Mouse (Mus musculus): Measurements from ENCODE around the gene Zbtb43. TPM values are rescaled to one million over a fixed set of nuclear protein-coding genes. Genes with fewer than 3 reads are reported as not detected.
A peak's percentile ranks its signal among the peaks of the same experiment; 100 is the strongest.

Zbtb43 gene
- polyA plus RNA-seq, 1 experiment from 2014 or later = 13.9 TPM

DNA sequence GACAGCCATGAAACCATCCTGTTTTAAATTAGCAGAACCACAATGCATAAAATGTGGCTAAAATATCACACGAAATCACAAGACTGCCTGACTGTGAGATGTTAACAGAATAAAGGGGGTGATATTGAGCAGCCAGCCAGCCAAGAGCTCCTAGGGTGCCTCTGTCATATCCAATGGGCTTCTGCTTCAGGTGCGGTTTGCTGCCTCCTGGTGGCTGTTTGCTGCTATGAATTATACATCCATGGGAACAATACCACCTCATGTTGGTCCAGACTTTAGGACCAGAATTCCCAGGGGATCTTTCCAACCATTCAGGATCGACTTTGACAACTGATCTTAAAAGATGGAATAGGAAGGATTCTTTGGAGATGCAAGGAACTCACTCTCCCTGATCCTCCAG lies 27.3 kb upstream of the Zbtb43 start:
- Histone ChIP-seq H3K9me3 (replicated peaks; ENCODE audit: low read length) (0 out of 2 replicates have a peak, but pooled peaks cover 3% of the 10 kb centered on the region), H3K27ac (no peak overlapping the region), H3K4me3 (replicated peaks; ENCODE audit: low read depth, low read length) (no peak overlapping the region), H3K27me3 (ENCODE audit: insufficient read depth, low read length) (no peaks in the 10 kb centered on the region), H3K36me3 (ENCODE audit: insufficient read depth, low read length) (no peaks in the 10 kb centered on the region), H3K4me2 (ENCODE audit: low read length) (no peak overlapping the region), H3K4me1 (replicated peaks; ENCODE audit: insufficient read depth, low read length) (no peaks in the 10 kb centered on the region), H3K9ac (ENCODE audit: low read depth, low read length) (no peak overlapping the region)
- peak; percentile 48; the same call in 1 of the 2 replicates for TF ChIP-seq CTCF (IDR thresholded peaks at IDR 0.05; ENCODE audit: low read depth)
- WGBS = 49% methylated on average over 3 of the region's 3 CpGs
- no peak for DNase-seq (ENCODE audit: low spot score)
- no peak for ATAC-seq (replicated peaks; ENCODE audit: low FRiP score, low read depth)

DNA sequence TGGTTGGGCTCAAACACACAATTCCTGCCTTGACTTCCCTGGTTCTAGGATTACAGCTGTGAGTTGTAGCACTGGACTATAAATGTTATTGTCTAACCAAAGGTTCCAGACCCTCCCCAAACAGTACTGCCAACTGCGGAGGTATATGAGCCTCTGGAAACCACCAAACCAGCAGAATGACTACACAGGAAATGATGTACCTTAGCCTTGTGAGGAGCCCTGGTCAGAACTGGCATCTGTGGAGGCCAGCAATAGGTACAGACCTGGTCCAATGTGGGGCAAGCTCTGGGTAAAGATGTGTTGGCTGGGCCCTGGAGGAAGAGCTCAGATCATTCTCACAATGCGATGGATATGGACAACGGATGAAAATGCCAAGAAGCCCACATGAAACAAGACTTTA lies 23.7 kb upstream of the Zbtb43 start:
- TF ChIP-seq CTCF (IDR thresholded peaks at IDR 0.05; ENCODE audit: low read depth) = no peak
- 91% methylated on average over 3 of the region's 3 CpGs for WGBS
- no peak overlapping the region for H3K4me2 ChIP-seq (ENCODE audit: low read length)
- ATAC-seq (replicated peaks; ENCODE audit: low FRiP score, low read depth) = no peak
- no peak overlapping the region for H3K27ac ChIP-seq
- no peak overlapping the region for H3K9ac ChIP-seq (ENCODE audit: low read depth, low read length)
- no peaks in the 10 kb centered on the region for H3K36me3 ChIP-seq (ENCODE audit: insufficient read depth, low read length)
- H3K9me3 ChIP-seq (replicated peaks; ENCODE audit: low read length) = no peaks in the 10 kb centered on the region
- no peaks in the 10 kb centered on the region for H3K27me3 ChIP-seq (ENCODE audit: insufficient read depth, low read length)
- H3K4me3 ChIP-seq (replicated peaks; ENCODE audit: low read depth, low read length) = no peak overlapping the region
- no peaks in the 10 kb centered on the region for H3K4me1 ChIP-seq (replicated peaks; ENCODE audit: insufficient read depth, low read length)
- DNase-seq (ENCODE audit: low spot score) = no peak

DNA sequence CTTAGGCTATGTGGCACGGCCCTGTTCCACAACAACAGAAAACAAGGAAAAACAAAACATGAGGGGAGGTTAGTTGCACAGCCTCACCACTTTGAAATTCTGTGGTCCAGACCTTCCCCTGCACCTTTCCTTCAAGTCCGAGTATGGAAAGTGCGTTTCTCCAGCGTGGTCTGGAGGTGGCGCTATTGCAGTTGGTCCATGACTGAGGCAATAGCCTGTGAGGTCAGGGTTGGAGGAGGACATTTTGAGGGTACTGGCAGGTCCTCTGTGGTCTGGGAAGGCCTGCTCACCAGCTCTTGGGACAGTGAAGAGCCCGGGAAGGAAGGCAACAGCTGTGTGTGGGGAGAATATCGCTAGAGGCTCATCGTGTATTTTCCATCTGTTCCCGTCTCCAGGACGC lies 21.2 kb upstream of the Zbtb43 start:
- no peaks in the 10 kb centered on the region for H3K9me3 ChIP-seq (replicated peaks; ENCODE audit: low read length)
- H3K4me3 ChIP-seq (replicated peaks; ENCODE audit: low read depth, low read length) = no peak overlapping the region
- DNase-seq (ENCODE audit: low spot score) (peak; percentile 38), ATAC-seq (replicated peaks; ENCODE audit: low FRiP score, low read depth) (no peak)
- H3K27me3 ChIP-seq (ENCODE audit: insufficient read depth, low read length) = no peaks in the 10 kb centered on the region
- WGBS = 59% methylated on average over 10 of the region's 10 CpGs
- H3K4me1 ChIP-seq (replicated peaks; ENCODE audit: insufficient read depth, low read length) = no peaks in the 10 kb centered on the region
- H3K9ac ChIP-seq (ENCODE audit: low read depth, low read length) = no peak overlapping the region
- H3K36me3 ChIP-seq (ENCODE audit: insufficient read depth, low read length) = no peaks in the 10 kb centered on the region
- H3K4me2 ChIP-seq (ENCODE audit: low read length) = no peak overlapping the region
- TF ChIP-seq CTCF (IDR thresholded peaks at IDR 0.05; ENCODE audit: low read depth) = peak; percentile 60
- no peak overlapping the region for H3K27ac ChIP-seq

DNA sequence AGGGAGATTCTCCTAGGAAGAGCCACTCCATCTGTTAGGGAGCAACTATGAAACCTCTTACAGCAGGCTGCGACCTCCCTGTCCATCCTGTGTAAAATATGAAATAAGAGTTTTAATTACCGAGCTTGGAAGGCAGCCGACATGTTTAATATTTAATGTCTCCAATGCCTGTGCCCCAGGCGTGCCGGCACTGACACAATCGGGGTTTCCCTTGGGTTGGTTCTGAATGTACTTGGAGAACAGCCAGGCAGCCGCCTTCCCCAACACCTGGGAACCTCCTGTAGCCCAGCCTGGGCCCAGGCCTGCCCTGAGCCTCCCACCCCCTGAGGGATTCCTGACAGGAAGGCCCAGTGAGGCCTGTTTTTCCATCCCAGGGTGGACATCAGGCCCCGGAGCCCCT lies 19.0 kb upstream of the Zbtb43 start:
- WGBS = 66% methylated on average over 8 of the region's 8 CpGs
- no peak for TF ChIP-seq CTCF (IDR thresholded peaks at IDR 0.05; ENCODE audit: low read depth)
- no peak overlapping the region for H3K4me2 ChIP-seq (ENCODE audit: low read length)
- H3K9me3 ChIP-seq (replicated peaks; ENCODE audit: low read length) = no peaks in the 10 kb centered on the region
- ATAC-seq (replicated peaks; ENCODE audit: low FRiP score, low read depth) = no peak
- peak; percentile 35 for DNase-seq (ENCODE audit: low spot score)
- no peaks in the 10 kb centered on the region for H3K4me1 ChIP-seq (replicated peaks; ENCODE audit: insufficient read depth, low read length)
- no peak overlapping the region for H3K9ac ChIP-seq (ENCODE audit: low read depth, low read length)
- H3K27me3 ChIP-seq (ENCODE audit: insufficient read depth, low read length) = no peaks in the 10 kb centered on the region
- no peak overlapping the region for H3K4me3 ChIP-seq (replicated peaks; ENCODE audit: low read depth, low read length)
- H3K36me3 ChIP-seq (ENCODE audit: insufficient read depth, low read length) = no peaks in the 10 kb centered on the region
- no peak overlapping the region for H3K27ac ChIP-seq

DNA sequence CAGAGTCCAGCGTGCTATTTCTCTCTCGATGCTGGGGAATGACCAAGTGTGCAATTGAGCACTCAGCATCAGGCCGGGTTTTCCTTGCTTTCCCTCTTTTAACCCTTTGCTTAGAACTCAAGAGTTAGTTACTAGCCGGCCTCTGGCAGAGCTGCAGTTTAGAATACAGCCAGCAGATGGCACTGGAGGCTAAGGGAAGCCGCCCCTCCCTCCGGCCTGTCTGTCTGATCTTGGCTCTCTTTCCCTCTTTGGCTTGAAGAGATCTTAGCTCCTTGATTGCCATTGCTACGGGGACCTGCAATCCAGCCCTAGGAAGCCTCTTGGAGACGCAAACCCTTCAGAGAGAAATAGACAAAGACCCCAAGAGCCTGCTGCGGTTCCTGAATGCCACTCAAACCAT lies 18.5 kb upstream of the Zbtb43 start:
- H3K9me3 ChIP-seq (replicated peaks; ENCODE audit: low read length) = no peaks in the 10 kb centered on the region
- no peak for ATAC-seq (replicated peaks; ENCODE audit: low FRiP score, low read depth)
- DNase-seq (ENCODE audit: low spot score) = peak; percentile 86
- 4% methylated on average over 9 of the region's 9 CpGs for WGBS
- no peaks in the 10 kb centered on the region for H3K36me3 ChIP-seq (ENCODE audit: insufficient read depth, low read length)
- peak; percentile 96 for TF ChIP-seq CTCF (IDR thresholded peaks at IDR 0.05; ENCODE audit: low read depth)
- H3K27ac ChIP-seq = no peak overlapping the region
- no peaks in the 10 kb centered on the region for H3K4me1 ChIP-seq (replicated peaks; ENCODE audit: insufficient read depth, low read length)
- H3K4me2 ChIP-seq (ENCODE audit: low read length) = no peak overlapping the region
- no peaks in the 10 kb centered on the region for H3K27me3 ChIP-seq (ENCODE audit: insufficient read depth, low read length)
- no peak overlapping the region for H3K9ac ChIP-seq (ENCODE audit: low read depth, low read length)
- H3K4me3 ChIP-seq (replicated peaks; ENCODE audit: low read depth, low read length) = no peak overlapping the region

DNA sequence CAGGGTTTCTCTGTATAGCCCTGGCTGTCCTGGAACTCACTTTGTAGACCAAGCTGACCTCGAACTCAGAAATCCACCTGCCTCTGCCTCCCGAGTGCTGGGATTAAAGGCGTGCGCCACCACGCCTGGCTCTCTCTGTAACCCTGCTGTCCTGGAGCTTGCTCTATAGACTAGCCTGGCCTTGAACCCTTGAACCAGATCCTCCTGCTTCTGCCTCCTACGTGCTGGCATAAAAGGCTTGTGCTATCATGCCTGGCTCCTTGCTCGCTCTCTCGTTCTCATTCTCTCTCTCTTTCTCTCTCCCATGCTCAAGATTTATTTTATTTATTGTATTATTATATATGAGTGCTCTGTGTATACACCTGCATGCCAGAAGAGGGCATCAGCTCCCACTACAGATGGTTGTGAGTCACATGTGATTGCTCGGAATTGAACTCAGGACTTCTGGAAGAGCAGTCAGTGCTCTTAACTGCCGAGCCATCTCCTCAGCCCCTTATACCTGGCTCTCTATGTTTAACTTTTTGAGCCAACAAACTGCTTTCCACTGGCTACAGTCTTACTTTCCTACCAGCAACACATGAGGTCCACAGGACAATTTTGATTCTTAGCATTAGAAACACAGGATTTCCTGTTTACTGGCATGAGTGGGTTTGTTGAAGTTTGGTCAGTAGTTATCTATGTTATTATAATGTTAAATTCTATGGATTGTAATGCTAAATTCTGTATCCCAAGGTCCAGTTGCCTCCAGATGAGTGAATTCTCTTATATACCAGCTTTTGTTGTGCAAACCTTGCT lies 9.8 kb upstream of the Zbtb43 start:
- TF ChIP-seq CTCF (IDR thresholded peaks at IDR 0.05; ENCODE audit: low read depth) = no peak
- DNase-seq (ENCODE audit: low spot score) = no peak
- H3K4me1 ChIP-seq (replicated peaks; ENCODE audit: insufficient read depth, low read length) = no peaks in the 10 kb centered on the region
- no peak overlapping the region for H3K27ac ChIP-seq
- H3K9me3 ChIP-seq (replicated peaks; ENCODE audit: low read length) = no peaks in the 10 kb centered on the region
- 89% methylated on average over 10 of the region's 10 CpGs for WGBS
- no peak overlapping the region for H3K9ac ChIP-seq (ENCODE audit: low read depth, low read length)
- H3K36me3 ChIP-seq (ENCODE audit: insufficient read depth, low read length) = no peaks in the 10 kb centered on the region
- no peak overlapping the region for H3K4me3 ChIP-seq (replicated peaks; ENCODE audit: low read depth, low read length)
- no peak for ATAC-seq (replicated peaks; ENCODE audit: low FRiP score, low read depth)
- no peaks in the 10 kb centered on the region for H3K27me3 ChIP-seq (ENCODE audit: insufficient read depth, low read length)
- no peak overlapping the region for H3K4me2 ChIP-seq (ENCODE audit: low read length)

DNA sequence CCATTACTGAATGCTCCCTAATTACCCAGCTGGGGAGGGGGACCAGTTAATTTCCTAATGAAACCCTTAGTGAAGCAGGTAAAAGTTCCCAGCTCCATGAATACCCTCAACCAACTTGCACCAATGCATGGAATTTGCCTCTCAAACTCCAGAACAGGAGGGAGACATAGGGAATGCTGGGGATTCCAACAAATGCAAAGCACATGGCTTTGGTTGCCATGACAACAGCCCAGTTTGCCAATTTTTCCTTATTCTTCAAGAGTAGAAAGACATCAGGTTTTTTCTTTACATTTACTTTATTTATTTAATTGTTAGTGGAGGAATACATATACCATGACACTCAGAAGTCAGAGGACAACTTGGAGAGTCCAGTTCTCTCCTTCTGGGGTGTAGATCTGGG lies 7.6 kb upstream of the Zbtb43 start:
- DNase-seq (ENCODE audit: low spot score) (no peak), ATAC-seq (replicated peaks; ENCODE audit: low FRiP score, low read depth) (no peak)
- TF ChIP-seq CTCF (IDR thresholded peaks at IDR 0.05; ENCODE audit: low read depth) = no peak
- Histone ChIP-seq H3K4me3 (replicated peaks; ENCODE audit: low read depth, low read length) (no peak overlapping the region), H3K9ac (ENCODE audit: low read depth, low read length) (no peak overlapping the region), H3K4me2 (ENCODE audit: low read length) (no peak overlapping the region), H3K36me3 (ENCODE audit: insufficient read depth, low read length) (no peaks in the 10 kb centered on the region), H3K27me3 (ENCODE audit: insufficient read depth, low read length) (no peaks in the 10 kb centered on the region), H3K4me1 (replicated peaks; ENCODE audit: insufficient read depth, low read length) (no peaks in the 10 kb centered on the region), H3K9me3 (replicated peaks; ENCODE audit: low read length) (no peaks in the 10 kb centered on the region), H3K27ac (no peak overlapping the region)

All from kidney, postnatal 0 days (tissue).